Mouse (Mus musculus): ENCODE results near the gene Rbmxl1.
"Not testable (repeated sequence)": the region's sequence is repeated elsewhere in the genome, so short reads cannot be mapped to it uniquely, and the experiment has no call there.

The Rbmxl1 gene

DNA sequence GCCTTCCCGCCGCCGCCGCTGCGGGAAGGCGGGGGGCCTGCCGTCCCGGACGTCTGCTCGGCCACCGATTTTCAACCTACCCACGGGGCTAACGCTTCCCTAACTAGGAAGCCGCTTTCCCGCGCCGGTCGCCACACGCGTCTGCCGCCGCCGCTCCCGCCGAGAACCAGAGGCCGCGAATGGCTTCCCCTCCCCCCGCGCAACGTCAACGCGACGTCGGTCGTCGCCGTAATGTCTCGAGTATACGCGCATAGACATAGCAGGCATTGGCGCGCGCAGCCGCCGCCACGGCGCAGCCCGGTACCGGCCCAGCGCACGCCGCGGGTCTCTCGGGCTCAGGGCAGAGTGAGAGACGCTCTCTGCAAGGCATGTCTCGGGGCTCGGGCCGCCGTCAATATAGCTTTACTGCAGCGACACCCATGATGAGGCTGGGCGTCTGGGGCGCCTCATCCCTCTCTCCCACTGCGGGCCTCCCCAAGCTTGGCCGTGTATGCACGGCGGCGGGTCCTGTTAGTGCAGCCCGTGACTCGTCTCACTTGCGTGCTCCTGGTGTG is at the start of gene Rbmxl1:
Rbmxl1 (minus strand) TSS at position 180 of the 554 bp plus-strand sequence.
- DNase-seq (ENCODE audit: low spot score) = peak; percentile 52

DNA sequence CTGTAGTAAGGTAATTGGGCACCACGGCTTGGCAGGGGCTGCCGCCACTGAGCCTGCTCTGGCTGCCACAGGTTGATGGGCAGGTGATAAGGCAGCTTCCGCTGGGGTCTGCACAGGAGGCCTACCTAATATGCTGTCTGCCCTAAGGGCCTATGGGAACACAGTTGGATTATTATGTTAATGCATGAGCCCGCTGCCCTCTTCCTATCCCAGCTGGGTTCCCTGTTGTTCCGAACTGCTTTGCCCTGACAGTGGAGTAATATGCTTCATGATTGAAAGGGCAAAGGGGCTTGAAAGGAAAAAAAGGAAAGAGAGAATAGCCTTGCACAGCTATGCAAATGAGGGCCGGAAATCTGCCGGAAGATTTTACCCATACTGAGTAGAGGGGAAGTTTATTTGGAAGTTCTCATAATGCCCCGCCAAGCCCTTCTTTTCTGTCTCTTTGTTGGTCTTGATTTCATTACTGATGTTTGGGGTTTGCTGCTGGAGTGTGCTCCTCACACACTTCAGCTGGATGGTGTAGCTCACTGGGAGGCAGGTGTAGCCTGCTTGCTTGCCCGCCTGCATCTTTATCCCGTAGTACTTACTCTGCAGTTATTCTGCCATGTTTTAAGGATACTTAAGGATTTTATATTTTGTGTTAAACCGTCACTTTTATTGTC is 48.2 kb upstream of the Rbmxl1 start:
- DNase-seq (ENCODE audit: low spot score) = no peak

DNA sequence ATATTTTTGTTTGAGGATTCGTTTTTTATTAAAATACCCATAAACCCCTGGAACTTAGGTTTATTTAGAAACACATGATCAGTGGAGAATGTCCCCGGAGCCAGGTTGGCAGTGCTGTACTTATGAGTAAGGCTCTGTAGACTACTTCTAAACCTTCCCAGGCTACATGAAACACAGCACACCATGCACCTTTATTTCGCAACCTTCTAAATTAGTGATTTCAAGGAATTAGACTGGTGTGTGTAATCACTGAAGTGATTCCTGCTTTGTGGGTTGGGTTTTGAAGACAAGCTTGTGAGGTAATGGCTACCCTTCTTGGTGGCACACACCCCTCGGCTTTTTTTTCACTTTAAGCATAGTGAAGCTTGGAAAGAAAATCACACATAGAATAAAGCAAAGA is 47.1 kb upstream of the Rbmxl1 start:
- no peak for DNase-seq (ENCODE audit: low spot score)

DNA sequence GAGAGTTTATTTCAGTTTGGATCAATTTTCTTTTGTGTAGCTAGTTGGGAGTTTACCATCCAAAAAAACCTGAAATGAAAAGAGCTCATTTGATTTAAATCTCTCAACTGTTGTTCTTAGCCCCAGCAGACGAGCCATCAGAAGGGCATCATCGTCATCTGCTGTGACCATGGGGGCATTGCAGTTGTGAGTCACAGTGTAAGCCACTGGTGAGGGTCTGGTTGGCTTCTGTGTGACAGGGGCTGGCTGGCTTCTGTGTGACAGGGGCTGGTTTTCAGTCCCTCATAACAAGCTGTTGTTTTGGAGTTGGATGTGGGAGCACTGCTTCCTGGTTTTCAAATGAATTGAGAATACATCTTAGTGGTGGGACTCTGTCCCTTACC is 42.0 kb upstream of the Rbmxl1 start:
- no peak for DNase-seq (ENCODE audit: low spot score)

DNA sequence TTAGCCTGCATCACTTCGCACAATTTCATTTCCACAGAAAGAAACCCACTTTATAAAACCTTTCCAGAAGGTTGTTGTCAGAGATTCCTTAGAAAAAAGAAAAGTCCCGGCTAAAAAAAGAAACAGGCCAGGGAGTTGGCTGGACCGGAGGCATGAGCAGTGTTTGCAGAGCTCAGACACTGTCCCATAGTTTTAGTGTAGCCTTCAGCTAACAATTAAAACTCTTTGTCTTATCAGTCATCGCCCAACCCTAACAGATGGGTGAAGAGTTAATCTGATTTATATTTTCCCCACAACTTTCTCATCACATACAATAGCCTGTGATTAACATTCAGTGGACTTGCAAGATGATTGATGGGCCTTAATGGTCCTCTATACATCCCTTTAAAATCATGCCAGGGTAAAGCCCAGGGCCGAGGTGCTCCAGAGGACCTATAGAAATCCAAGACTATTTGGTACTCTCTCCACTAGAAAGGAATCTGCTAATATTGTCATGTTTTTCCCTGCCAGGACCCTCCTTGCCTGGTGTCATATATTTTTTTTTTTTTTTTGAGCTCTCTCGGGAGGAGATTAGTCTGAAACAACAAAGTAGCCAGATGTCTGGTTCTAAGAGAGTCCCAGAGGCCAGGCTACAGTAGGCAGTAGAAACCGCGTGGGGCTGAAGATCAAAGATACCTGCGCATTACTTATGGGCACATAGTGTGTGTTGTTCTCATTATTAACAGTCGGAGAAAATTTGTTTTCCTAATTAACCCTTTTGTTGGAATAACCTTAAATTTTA is 41.5 kb upstream of the Rbmxl1 start:
- DNase-seq (ENCODE audit: low spot score) = no peak

DNA sequence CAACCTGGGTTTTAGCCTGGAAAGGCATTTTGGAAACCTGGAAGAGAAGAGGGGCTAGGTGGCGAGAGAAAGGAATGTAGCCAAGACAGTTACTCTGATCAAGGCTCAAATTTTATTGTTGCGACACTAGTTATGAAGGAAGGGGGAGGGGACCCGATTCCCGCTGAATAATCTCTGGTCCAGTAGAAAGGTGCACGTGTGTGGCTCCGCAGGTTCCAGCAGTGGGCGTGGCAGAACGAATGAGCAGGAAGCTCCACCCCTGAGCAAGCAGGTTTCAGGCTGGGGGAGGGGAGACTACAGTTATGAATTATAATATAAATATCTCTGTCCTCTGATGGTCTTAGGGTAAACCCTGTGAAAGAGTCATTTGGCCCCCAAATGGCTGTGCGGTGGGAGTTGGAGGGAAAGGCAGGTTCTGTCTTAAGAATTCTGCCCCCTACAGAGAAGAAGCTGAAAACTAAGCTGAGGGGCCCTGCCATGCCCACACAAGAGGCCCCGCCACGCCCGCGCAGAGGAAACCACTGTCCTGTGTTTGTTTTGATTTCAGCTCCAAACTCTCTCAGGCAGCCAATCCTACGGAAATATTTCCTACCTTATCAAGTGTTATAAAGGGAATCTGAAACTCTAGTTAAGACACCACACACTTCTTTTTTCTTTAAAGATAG is 36.6 kb upstream of the Rbmxl1 start:
- not testable (repeated sequence) for DNase-seq (ENCODE audit: low spot score)

DNA sequence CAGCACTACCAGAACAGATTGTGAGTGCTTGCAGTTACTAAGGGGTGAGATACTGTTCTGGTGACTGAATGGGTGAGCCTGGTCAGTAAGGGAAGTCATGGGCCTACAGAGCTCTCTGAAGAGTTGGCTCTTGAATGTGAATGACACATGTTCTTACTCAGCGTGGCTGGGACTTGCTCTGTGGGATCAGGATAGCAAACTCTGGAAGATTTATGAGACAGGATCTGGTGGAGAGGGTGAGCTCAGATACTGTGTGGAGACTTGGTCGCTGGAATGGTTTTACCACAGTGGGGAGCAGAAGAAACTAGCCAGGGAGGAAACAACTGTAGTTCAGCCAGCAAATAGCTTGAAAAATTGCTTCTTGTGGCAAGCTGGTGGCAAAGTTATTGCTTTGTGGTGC is 35.8 kb upstream of the Rbmxl1 start:
- no peak for DNase-seq (ENCODE audit: low spot score)

DNA sequence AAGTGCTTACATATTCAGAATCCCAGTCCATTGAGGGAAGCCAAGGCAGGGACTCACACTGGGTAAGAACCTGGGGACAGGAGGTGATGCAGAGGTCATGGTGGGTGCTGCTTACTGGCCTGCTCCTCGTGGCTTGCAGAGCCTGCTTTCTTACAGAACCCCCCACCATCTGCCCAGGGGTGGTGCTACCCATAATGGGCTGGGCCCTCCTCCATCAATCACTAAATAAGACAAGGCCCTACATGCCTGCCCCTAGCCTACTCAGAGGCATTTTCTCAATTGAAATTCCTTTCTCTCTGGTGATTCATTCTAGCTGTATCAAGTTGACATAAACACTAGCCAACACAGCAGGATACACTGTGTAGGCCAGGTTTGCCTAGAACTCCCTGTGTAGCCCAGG is 34.9 kb upstream of the Rbmxl1 start:
- DNase-seq (ENCODE audit: low spot score) = no peak

DNA sequence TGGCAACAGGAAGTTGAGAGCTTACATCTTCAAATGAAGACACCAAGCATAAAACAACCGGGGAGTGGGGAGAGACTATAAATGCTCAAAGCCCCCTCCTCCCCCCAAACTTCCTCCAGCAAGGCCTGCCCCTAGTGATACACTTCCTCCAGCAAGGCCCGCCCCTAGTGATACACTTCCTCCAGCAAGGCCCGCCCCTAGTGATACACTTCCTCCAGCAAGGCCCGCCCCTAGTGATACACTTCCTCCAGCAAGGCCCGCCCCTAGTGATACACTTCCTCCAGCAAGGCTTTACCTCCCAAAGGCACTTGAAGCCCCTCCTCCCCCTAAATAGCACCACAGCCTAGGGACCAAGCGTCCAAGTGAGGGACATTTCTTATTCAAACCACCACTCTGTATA is 34.0 kb upstream of the Rbmxl1 start:
- not testable (repeated sequence) for DNase-seq (ENCODE audit: low spot score)

DNA sequence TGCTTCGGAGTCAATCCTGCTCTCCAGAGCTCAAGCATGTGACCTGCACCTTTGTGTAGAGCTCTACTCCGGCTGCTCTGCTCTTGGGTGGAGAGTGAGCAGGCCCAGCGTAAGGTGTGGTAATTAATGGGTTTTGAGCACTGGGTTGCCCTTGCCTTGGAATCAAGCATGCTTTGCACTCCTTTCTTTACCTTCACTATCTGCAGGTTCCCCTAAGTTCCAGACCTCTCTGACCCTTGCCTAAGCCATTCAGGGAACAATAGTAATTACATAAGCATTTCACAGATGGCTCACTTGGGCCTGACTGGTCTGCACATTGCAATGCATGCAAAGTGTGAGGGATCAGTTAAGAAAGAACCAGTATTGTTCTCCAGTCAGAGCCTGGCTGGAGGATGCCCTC is 29.1 kb upstream of the Rbmxl1 start:
- no peak for DNase-seq (ENCODE audit: low spot score)

DNA sequence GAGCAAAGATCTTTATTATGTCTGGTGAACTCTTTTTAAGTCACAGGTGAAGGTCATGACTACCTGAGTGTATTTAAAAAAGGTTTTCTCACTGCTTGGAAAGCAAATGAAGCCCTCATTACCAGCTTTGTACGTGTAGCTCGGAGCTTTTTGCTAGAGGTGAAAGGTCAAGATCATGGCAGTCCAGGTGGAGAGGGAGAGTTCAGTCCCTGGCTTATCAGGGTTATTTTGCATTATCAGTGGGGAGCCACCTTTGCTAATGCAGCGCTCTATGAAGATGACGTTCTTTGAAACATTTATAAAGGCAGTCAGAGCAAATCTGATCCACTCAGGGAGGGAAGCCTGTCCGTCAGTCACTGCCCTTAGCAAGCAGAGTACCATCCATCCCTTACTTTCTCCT is 28.0 kb upstream of the Rbmxl1 start:
- DNase-seq (ENCODE audit: low spot score) = no peak

DNA sequence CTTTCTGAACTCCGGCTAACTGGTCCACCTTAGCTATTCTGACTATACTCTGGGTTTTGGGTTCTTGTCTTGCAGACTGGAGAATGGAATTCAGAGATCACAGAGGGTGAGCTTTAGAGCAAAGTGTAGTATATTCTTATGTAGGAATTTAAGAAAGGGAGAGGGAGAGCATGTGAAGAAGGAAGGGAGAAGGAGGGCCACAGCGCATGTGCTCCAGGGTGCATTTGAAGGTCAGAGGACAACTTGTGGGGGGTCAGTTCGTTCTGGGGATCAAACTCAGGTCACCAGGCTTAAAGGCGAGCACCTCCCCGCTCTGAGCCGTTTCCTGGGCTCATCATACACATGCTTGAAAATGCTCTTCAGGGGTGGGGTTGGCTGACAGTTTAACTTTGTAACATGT is 25.3 kb upstream of the Rbmxl1 start:
- DNase-seq (ENCODE audit: low spot score) = no peak

DNA sequence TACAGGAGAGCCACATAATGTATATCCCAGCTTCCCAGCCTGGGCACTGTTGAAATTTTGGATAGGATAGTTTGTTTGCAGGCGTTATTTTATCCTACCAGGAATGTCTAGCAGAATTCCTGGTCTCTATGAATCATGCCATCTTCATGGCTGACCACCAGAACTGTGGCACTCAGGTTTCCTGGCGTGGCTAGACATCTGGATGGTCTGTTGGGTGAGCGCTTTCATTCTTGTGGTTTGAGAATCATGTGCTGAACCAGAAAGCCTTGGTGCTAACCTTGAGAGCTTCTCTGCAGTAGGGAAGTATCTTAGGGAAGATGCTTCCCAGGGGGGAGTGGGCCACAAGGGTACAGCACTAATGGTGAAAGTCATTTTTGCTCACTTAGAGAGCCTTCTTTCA is 6.4 kb upstream of the Rbmxl1 start:
- DNase-seq (ENCODE audit: low spot score) = no peak

DNA sequence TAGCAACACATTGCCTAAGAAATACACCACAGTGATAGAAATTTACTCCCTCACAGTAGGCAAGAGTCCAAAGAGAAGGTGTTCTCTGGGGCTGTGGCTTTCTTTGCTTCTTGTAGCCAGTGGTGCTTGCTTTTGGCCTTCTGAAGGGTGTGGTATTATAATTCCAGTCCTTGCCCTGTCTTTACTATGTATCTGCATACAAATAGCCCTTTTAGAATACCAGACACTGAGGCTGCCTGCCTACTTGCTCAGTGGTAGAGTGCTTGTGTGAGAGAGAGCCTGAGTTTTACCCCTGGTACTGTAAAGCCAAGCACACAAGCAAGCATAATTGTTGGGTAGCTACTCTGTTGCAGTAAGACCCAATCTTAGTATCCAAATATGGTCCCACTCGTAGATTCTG is 6.0 kb upstream of the Rbmxl1 start:
- DNase-seq (ENCODE audit: low spot score) = no peak

DNA sequence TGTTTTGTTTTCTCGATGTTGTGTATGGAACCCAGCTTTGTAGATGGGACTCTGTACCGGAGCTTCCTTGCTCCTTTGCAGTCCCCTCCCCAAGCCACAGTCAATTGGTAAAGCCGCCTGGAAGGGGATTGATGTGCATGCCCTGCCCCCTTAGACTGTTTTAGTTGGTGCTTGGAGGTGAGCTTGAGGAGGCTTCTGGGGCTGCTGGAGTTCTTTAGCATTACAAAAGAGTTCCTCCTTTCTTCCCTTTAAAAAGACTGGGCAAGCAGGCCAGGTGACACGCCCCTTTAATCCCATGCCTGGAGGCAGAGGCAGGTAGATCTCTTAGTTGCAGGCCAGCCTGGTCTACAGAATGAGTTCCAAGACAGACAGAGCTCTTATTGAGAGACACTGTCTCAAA is 4.4 kb upstream of the Rbmxl1 start:
- DNase-seq (ENCODE audit: low spot score) = no peak

DNA sequence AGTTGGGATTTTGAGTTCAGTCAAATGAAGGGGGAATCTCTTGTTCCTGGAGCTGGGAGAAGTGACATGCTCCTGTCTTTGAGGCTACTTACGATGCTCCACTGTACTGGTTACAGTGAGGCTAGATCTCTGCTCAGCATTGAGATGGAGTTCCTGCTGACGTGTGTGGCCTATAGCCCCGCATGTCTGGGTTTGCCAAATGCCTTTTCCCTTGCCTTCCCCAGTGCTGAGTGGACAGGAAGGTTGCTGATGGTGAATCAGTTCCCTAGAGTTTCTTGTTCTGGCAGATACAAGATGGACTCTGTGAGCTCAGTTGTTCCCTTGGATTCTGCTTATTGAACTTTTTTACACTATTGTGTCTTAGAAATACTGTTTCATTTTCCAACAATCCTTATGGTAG is 2.2 kb upstream of the Rbmxl1 start:
- DNase-seq (ENCODE audit: low spot score) = no peak

DNA sequence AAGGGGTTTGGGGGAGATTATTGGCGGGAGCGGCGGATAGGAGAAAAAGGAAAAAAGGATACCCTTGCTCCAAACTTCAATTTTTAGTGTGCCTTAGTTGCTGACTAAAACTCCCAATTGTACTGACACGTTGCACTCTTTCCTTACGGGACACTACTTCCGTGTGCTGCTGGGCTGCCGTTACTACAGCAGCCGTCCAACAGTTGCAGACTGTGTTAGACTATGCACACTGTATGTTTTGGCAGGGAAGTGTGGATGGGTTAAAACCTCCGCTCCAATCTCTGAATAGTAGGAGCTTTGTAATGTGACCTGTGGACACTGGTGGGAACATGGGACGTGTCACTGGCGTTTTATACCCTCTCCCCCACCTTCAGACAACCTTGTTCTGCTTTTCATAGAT is 1.4 kb upstream of the Rbmxl1 start:
- no peak for DNase-seq (ENCODE audit: low spot score)

DNA sequence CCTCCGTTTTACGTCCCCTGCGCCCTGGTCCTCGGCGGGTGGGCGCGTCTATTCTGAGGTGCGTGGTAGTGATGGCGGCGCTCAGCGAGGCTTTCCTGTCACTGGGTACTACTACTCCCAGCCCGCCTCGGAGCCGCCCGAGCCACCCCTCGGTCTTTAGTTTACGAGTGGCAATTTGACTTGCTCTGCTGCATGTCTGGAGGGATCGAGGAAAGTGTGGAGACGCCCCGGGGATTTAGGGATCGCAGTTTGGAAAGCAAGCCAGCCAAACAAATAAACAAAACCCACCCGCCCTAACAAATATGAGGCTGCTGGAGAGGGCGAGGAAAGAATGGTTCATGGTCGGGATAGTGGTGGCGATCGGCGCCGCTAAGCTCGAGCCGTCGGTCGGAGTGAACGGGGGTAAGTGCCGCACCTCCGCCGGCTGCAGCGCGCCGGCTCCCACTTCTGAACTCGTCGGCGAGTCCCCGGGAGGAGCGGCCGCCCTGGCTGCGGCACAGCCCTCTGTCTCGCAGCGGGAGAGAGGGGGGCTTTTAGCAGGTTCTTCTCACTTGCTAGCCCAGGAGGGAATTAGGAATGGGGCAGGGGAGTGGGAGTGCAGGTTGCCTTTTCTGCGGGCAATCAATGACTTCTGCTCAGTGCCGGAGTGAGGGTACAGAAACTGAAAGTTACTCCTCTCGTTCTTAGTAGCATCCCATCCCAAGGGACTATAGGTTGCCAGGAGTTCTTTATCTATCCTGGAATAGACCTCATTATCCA is 754 bp upstream of the Rbmxl1 start, which contains the start of gene Slc10a7:
Slc10a7 (plus strand) TSS at position 74 of the 759 bp plus-strand sequence.
- DNase-seq (ENCODE audit: low spot score) = peak; percentile 83

DNA sequence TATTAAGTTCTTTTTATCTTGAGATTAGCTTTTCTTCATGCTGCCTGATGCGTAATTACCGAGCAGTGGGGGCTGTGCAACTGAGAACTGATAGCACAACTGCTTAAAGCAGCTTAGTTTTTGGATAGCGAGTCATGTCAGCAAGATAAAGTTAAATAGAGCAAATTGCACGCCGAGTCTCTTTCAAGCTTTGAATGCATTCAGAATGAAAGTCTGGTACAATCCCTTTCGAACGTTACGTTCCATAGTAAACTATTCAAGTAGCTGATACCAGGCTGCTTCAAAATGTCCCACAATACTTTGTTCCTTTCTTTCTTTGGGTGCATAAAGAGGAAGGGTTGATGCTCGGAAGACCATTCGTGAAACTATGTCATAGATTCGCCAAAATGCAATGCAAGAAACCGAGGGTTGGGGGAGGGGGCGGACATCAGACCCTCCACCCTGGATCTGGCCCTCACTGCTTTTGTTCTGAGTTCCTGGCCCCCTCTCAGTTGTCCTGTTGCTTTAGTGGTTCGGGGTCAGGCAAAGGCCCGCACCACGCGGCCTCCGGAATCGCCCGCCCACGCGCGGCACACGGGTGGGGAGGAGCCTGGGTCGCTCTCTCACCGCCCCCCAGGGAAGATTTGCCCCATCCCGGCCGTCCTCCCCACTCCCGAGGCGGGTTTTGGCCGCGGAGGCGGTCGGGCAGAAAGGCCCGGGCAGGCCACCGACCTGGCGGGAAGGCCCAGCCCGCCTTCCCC is 549 bp downstream of the Rbmxl1 start:
- DNase-seq (ENCODE audit: low spot score) = peak; percentile 12

DNA sequence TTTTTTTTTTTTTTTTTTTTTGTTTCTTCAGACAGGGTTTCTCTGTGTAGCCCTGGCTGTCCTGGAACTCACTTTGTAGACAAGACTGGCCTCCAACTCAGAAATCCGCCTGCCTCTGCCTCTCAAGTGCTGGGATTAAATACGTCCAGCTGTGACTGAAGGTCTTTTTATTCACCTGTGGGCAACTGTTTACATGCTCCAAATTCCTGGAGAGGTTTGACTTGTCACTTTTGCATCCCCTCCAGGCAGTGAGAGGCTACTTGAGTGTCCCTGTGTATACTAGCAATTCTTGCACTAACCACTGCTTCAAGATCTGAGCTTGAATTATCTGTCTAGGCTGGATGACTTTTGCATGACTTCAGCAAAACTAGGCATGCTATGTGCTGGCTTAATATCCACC is 6.0 kb downstream of the Rbmxl1 start:
- no peak for DNase-seq (ENCODE audit: low spot score)

DNA sequence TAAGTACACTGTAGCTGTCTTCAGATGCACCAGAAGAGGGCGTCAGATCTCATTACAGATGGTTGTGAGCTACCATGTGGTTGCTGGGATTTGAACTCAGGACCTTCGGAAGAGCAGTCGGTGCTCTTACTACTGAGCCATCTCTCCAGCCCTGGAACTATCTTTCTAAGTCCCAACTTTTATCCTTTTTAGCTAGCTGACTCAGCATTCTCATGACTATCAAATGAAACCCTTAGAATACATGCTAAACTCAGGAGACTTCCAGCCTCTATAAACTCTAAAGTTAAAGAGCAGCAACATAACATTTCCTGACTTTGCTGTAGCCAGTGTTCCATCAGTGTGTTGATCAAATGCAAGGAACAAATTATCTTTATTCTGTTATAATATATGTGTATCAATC is 12.4 kb downstream of the Rbmxl1 start:
- DNase-seq (ENCODE audit: low spot score) = not testable (repeated sequence)

Data from layer of hippocampus, adult 9-10 months (tissue).